Mouse (Mus musculus) E14TG2a.4 (cell line): ENCODE data around the gene P2ry1.

Experiments used
- H3K27me3 ChIP-seq: 2 replicates; pipeline ENCODE4 v1.6.1; 2014; ENCODE audit warnings: low read length, control low read depth; ENCODE audit not compliant: insufficient read depth
- H3K36me3 ChIP-seq: 2 replicates; pipeline ENCODE4 v1.6.1; 2014; ENCODE audit warnings: low read length, control low read depth; ENCODE audit not compliant: insufficient read depth
- H3K4me1 ChIP-seq: replicated peaks from 2 replicates; pipeline ENCODE4 v1.6.1; 2014; ENCODE audit warnings: low read depth, low read length, control low read depth
- H3K4me3 ChIP-seq: replicated peaks from 2 replicates; pipeline ENCODE4 v1.5.1; 2014; ENCODE audit warnings: mild to moderate bottlenecking, low read length
- H3K9me3 ChIP-seq: 2 replicates; pipeline ENCODE4 v1.6.1; 2014; ENCODE audit warnings: low read length, control low read depth
- CTCF ChIP-seq: conservative IDR thresholded peaks from 2 replicates; pipeline ENCODE4 v1.5.1; 2014; ENCODE audit warnings: low read length
- NANOG ChIP-seq: IDR thresholded peaks from 2 replicates; pipeline ENCODE4 v1.6.1; 2014; ENCODE audit warnings: borderline replicate concordance, low read length, mixed read lengths
- POU5F1 ChIP-seq: IDR thresholded peaks from 2 replicates; pipeline ENCODE4 v1.6.1; 2014; ENCODE audit warnings: low read length, borderline replicate concordance

P2ry1 gene

DNA sequence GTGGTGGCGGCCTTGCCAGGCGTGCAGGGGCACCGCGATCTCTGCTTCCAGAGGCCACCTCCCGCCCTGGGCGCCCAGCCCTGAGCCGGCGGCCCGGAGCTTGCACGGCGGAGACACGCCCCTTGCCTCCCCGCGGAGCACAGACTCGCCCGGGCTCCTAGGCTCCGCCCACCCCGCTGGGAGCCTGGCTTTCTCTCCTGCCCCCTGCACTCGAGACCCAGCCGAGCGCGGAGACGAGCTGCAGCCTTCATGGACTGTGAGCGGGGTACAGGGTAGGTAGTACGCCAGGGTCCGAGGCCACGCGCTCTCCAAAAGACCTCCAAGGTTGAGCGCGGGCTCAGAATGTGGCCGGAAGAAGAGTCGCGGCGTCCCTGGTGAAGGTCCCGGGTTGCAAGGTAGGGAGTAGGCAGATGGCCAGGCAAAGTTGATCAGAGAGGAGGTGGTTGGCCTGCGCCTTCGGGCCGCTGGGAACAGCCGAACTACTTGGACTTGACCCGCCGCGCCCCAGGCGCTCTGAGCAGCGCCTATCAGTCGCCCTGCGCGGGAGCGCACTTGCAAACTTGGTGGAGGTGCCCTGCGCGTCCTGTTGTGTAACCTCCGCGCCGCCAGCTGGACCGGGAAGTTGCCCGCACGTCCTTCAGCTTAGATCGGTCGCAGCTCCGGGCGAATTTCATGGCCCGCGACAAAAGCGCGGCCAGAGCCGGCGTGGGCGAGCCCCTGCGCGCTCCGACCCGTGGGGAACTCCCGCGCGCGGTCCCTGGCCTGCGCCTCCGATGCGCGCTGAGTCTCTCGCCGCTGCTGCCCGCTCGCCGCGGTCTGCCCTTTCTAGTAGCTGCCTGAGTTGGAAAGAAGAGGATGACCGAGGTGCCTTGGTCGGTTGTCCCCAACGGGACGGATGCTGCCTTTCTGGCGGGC lies at the start of gene P2ry1:
Gene P2ry1 (plus strand): TSS at position 209 of the 915 bp plus-strand sequence.
- TF ChIP-seq CTCF: no peak
- no peak for TF ChIP-seq POU5F1
- TF ChIP-seq NANOG: no peak
- Histone ChIP-seq H3K27me3 (peaks cover 38% of the 10 kb centered on the region), H3K36me3 (no peaks in the 10 kb centered on the region), H3K4me3 (peak within 1 kb of the TSS; percentile 85), H3K4me1 (peaks cover 3% of the 10 kb centered on the region), H3K9me3 (no peaks in the 10 kb centered on the region)

DNA sequence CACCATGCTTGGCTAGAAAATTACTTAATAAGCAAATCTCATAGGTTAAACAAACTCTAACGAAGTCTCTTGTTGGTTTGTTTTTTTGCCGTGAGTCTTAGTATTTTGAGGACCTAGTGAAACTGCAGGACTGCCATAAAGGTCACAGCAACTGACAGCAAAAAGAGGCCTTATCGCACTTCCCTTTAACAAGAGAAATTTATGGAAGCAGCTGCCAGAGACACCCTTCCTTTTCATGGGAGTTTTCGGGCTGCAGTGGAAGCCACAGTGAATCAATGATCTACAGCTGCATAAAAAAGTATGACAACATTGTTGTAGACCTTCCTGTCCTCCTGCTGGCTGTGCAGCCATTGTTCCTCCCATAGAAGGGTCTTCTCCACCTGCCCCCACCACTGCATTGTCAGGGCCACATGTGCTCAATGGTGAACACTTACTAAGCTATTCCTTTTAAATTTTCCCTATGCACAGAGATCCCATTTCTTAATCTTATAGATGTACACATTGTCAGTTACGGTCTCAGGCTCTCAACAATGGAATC lies 49.3 kb upstream of the P2ry1 start:
- H3K27me3 ChIP-seq: no peaks in the 10 kb centered on the region
- no peaks in the 10 kb centered on the region for H3K36me3 ChIP-seq
- H3K4me1 ChIP-seq: no peaks in the 10 kb centered on the region
- TF ChIP-seq NANOG: no peak
- TF ChIP-seq CTCF: no peak
- H3K4me3 ChIP-seq: no peak overlapping the region
- no peaks in the 10 kb centered on the region for H3K9me3 ChIP-seq

DNA sequence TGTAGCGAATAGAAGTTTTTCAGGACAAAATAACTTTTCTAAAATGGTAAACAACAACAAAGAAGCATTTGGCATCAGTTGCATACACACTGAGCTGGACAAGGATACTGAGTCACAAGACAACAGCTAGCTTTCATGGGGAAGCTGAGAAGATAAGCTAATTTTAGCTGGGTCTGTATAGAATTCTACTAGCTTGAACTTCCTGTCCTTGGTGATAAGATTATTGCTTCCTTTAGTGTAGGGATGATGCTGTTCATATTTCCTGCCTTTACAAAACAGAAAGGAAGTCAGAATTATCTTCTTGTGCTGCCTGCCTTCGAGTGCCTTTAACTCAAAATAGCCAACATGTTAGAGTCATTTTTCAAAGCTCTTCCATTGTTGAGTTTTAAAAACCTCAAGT lies 48.5 kb upstream of the P2ry1 start:
- no peaks in the 10 kb centered on the region for H3K36me3 ChIP-seq
- H3K4me1 ChIP-seq: no peaks in the 10 kb centered on the region
- H3K27me3 ChIP-seq: no peaks in the 10 kb centered on the region
- TF ChIP-seq POU5F1 (no peak), NANOG (no peak), CTCF (no peak)
- no peaks in the 10 kb centered on the region for H3K9me3 ChIP-seq
- H3K4me3 ChIP-seq: no peak overlapping the region

DNA sequence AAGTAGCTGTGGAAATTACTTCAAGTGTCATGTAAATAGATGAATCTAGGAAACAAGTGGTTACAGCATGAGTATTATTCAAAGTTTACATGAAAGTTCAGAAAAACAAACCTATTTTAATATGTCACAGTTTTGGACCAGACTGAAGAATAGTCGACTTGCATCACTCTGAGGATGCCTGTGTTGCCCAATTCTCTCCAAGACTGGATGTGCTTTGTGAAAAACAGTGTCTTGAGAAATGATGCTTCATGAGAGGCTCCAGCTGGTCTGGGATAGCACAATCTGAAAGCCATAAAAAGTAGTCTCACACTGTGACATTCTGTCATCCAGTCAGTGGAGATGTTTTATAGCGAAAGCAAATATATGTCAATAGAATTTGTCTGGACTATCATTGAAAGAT lies 43.8 kb upstream of the P2ry1 start:
- H3K4me3 ChIP-seq: no peak overlapping the region
- no peaks in the 10 kb centered on the region for H3K36me3 ChIP-seq
- H3K4me1 ChIP-seq: no peaks in the 10 kb centered on the region
- H3K27me3 ChIP-seq: no peaks in the 10 kb centered on the region
- TF ChIP-seq NANOG (no peak), CTCF (no peak), POU5F1 (no peak)
- H3K9me3 ChIP-seq: no peaks in the 10 kb centered on the region

DNA sequence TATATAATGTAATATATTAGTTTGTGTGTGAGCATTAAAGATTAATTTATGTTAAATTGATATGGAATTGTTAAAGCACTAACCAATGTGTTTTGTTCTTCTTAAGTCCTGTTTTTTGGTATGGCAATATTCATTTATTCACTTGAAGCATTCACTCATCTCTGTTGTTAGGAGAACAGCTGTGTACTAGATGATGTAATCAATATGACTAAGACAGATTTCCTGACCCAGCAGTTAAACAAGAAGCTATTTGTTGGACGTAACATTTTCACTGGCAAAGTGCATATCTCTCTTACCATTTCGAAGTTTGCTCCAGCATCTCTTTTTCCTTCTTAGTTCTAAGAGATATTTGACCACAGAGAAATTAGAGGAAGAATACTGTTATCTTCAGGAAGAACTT lies 37.5 kb upstream of the P2ry1 start:
- no peak overlapping the region for H3K4me3 ChIP-seq
- H3K27me3 ChIP-seq: no peaks in the 10 kb centered on the region
- H3K36me3 ChIP-seq: no peaks in the 10 kb centered on the region
- no peaks in the 10 kb centered on the region for H3K9me3 ChIP-seq
- no peaks in the 10 kb centered on the region for H3K4me1 ChIP-seq
- TF ChIP-seq POU5F1 (no peak), NANOG (no peak), CTCF (no peak)

DNA sequence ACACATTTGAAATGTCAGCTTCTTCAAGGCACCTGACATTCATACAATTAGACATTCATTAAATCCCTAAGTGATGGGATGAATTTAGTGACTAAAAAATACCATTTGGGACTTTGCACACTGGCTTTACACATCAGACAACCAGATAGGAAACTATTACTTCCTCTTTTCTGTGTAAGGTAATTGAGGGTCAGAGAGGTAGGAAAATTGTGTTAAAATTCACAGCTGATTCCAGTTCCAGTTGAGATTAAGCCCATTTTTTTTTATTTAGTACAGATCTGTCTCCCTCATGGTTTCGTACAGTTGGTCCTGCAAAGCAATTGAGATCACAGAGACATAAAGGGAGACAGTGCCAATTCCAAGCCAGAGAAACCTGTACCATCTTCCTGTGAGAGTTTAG lies 27.7 kb upstream of the P2ry1 start:
- H3K9me3 ChIP-seq: no peaks in the 10 kb centered on the region

DNA sequence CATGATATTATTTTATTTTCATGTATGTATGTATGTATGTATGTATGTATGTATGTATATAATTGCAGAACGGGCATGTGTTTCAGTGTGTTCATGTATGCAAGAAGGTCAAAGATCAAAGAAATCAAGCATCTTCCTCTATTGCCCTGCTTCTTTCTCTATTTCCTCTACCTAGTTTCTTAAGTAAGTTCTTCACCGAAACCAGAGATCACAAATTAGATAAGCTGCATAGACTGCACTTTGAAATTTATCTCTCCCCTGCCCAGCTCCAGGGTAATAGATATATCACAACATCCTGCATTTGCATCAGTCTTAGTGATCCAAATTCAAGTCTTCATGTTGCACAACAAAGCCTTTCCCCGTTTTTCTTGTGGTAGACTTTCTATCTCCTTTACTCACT lies 20.5 kb upstream of the P2ry1 start:
- no peaks in the 10 kb centered on the region for H3K9me3 ChIP-seq
- TF ChIP-seq POU5F1: no peak
- TF ChIP-seq NANOG: no peak
- no peak for TF ChIP-seq CTCF
- no peaks in the 10 kb centered on the region for H3K4me1 ChIP-seq
- no peak overlapping the region for H3K4me3 ChIP-seq
- H3K27me3 ChIP-seq: no peaks in the 10 kb centered on the region
- H3K36me3 ChIP-seq: no peaks in the 10 kb centered on the region

More for the DNA sequence above, 27.7 kb upstream of the P2ry1 start:
- Histone ChIP-seq H3K4me3 (no peak overlapping the region), H3K36me3 (no peaks in the 10 kb centered on the region), H3K27me3 (no peaks in the 10 kb centered on the region), H3K4me1 (no peaks in the 10 kb centered on the region)
- no peak for TF ChIP-seq NANOG
- no peak for TF ChIP-seq CTCF
- TF ChIP-seq POU5F1: no peak

DNA sequence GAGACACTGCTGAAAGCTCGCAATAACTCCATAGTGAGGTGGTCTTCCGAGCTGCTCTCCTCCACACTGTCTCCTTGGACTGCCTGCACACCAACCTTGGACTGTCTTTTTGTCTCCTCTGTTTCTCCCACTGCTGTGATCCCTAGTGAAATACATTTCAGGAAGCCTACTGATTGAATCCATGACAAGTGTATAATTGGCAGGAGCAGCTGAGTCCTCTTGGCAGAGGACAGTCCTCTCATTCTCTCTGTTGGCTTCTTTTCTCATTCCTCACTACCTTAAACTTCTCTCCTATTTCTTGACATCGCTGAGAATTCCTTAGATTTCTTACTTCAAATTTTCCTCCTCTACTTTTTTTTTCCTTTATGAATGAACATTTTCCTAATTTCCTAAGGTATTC lies 4.5 kb upstream of the P2ry1 start:
- H3K9me3 ChIP-seq: no peaks in the 10 kb centered on the region
- H3K4me3 ChIP-seq: no peak overlapping the region
- no peaks in the 10 kb centered on the region for H3K36me3 ChIP-seq
- peaks cover 3% of the 10 kb centered on the region for H3K4me1 ChIP-seq
- H3K27me3 ChIP-seq: peaks cover 16% of the 10 kb centered on the region
- TF ChIP-seq POU5F1 (no peak), CTCF (no peak), NANOG (no peak)

DNA sequence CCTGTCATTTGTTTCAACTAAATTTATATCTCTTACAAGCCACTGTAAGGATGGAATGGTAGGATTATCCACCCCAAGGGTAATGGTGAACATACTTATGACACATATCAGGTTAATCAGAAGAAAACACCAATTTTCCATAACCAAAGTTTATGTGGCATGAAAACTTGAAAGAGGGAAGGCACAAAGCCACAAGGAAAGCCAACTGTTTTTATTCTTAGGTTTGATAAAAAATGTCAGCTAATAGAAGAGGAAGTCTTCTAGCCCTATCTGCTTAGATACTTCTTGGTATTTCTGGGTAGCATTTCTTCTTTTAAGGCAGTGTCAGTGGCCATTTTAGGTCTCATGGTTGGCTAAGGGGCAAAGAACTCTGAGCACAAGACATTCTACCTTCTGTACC lies 2.9 kb upstream of the P2ry1 start:
- H3K27me3 ChIP-seq: peaks cover 31% of the 10 kb centered on the region
- TF ChIP-seq POU5F1 (no peak), NANOG (no peak), CTCF (no peak)

More for the DNA sequence above, 2.9 kb upstream of the P2ry1 start:
- no peaks in the 10 kb centered on the region for H3K9me3 ChIP-seq
- H3K36me3 ChIP-seq: no peaks in the 10 kb centered on the region
- peaks cover 3% of the 10 kb centered on the region for H3K4me1 ChIP-seq
- no peak overlapping the region for H3K4me3 ChIP-seq
